Mouse (Mus musculus) ES-E14 (cell line): ENCODE data around the gene Aco2. TPM values are rescaled to one million over a fixed set of nuclear protein-coding genes. Genes with fewer than 3 reads are reported as not detected.
A peak's percentile ranks its signal among the peaks of the same experiment; 100 is the strongest.

Experiments used
- DNase-seq: peaks from one replicate; pipeline ENCODE4 v3.0.0-alpha.2; 2013; ENCODE audit warnings: low read depth, low spot score
- H3K27ac ChIP-seq: 2 replicates; pipeline ENCODE4 v1.5.1; 2012; ENCODE audit warnings: low read depth, mild to moderate bottlenecking, low read length, moderate library complexity, mixed read lengths; ENCODE audit not compliant: poor library complexity, insufficient read depth, severe bottlenecking
- H3K36me3 ChIP-seq: 2 replicates; pipeline ENCODE4 v1.6.1; 2012; ENCODE audit warnings: mild to moderate bottlenecking, low read length, moderate library complexity, mixed read lengths; ENCODE audit not compliant: control insufficient read depth, poor library complexity, insufficient read depth, severe bottlenecking
- H3K4me1 ChIP-seq, 2 experiments: fragments of 150-350 bp in 1 of 2; sonication (generic) in 1 of 2; 2 replicates each; pipeline ENCODE4 v1.6.1; 2012; ENCODE audit warnings: low read length in 2 of 2, mild to moderate bottlenecking in 1 of 2, mixed read lengths in 1 of 2; ENCODE audit not compliant: control insufficient read depth in 2 of 2, insufficient read depth in 2 of 2, poor library complexity in 1 of 2
- H3K4me3 ChIP-seq, 2 experiments: fragments of 150-350 bp in 1 of 2; sonication (generic) in 1 of 2; 2 replicates each; pipeline ENCODE4 v1.5.1; 2012; ENCODE audit warnings: low read length in 2 of 2, low read depth in 1 of 2, mild to moderate bottlenecking in 1 of 2, mixed read lengths in 1 of 2; ENCODE audit not compliant: insufficient read depth in 1 of 2, poor library complexity in 1 of 2, severe bottlenecking in 1 of 2
- H3K9ac ChIP-seq: 2 replicates; pipeline ENCODE4 v1.6.1; 2012; ENCODE audit warnings: low read depth, mild to moderate bottlenecking, low read length, mixed read lengths; ENCODE audit not compliant: poor library complexity, insufficient read depth, severe bottlenecking
- H3K9me3 ChIP-seq: fragments of 150-350 bp; sonication (generic); 2 replicates; pipeline ENCODE4 v1.6.1; 2012; ENCODE audit warnings: low read depth, mild to moderate bottlenecking, low read length; ENCODE audit not compliant: control insufficient read depth, insufficient read depth
- CHD2 ChIP-seq: IDR thresholded peaks from 2 replicates; pipeline ENCODE4 v1.6.1; 2014; ENCODE audit warnings: mild to moderate bottlenecking, low read depth, low read length, inconsistent platforms
- HCFC1 ChIP-seq: IDR thresholded peaks from 2 replicates; pipeline ENCODE4 v1.6.1; 2012; ENCODE audit warnings: low read length, inconsistent platforms, borderline replicate concordance; ENCODE audit not compliant: insufficient read depth
- MAFK ChIP-seq: IDR thresholded peaks from 2 replicates; pipeline ENCODE4 v1.6.1; 2014; ENCODE audit warnings: mild to moderate bottlenecking, low read depth, low read length, inconsistent platforms; ENCODE audit not compliant: insufficient read depth
- ZC3H11A ChIP-seq: IDR thresholded peaks from 2 replicates; pipeline ENCODE4 v1.6.1; 2012; ENCODE audit warnings: low read depth, mild to moderate bottlenecking, inconsistent platforms, low read length, borderline replicate concordance
- ZNF384 ChIP-seq: IDR thresholded peaks from 2 replicates; pipeline ENCODE4 v1.6.1; 2012; ENCODE audit warnings: low read depth, low read length, inconsistent platforms
- in situ Hi-C, 2 experiments: fragments of 600-800 bp; cut with MboI; formaldehyde crosslinking; loops; one replicate each; pipeline ENCODE4 v1.15.1; 2025; ENCODE audit warnings: low sequenced_read_pairs in 2 of 2, inconsistent platforms in 1 of 2; ENCODE audit not compliant: unreplicated experiment in 2 of 2
- total RNA-seq: library from RNA; depleted of rRNA; stranded (reverse); fragments of 300-350 nt; gene quantifications from 2 replicates; pipeline ENCODE4 v1.2.3, GENCODE M21; 2012; rRNA removed

Aco2 gene
- total RNA-seq, 1 experiment, result 444 TPM

- no peak overlapping the region for H3K27ac ChIP-seq
Measured at GRCm38 (mm10) chr15:81964262-81964661, 92.2 kb downstream of the Aco2 start.

More at GRCm38 (mm10) chr15:81964262-81964661, 92.2 kb downstream of the Aco2 start:
- Histone ChIP-seq H3K4me1 (peaks cover 7 to 16% of the 10 kb centered on the region in 2 experiments; a peak in 3 of 4 replicates), H3K9me3 (no peaks in the 10 kb centered on the region), H3K4me3 (no peak overlapping the region), H3K36me3 (no peaks in the 10 kb centered on the region), H3K9ac (no peak overlapping the region)
- TF ChIP-seq MAFK, result no peak
- 0 out of 2 replicates have a peak, but pooled peaks have one; percentile 29 for TF ChIP-seq ZNF384
- no peak for TF ChIP-seq CHD2
- TF ChIP-seq HCFC1, result no peak
- TF ChIP-seq ZC3H11A, result no peak
- DNase-seq, result no peak
- in situ Hi-C loops, result no loop called here

Other genes with a start within 250 kb of the Aco2 start
- gene L3mbtl2, start 208.4 kb upstream of the Aco2 start, total RNA-seq, result 111 and 119 TPM in 2 replicates
- gene Chadl, start 175.0 kb upstream of the Aco2 start, total RNA-seq, result 0.98 and 1.6 TPM in 2 replicates
- gene Zc3h7b, start 127.3 kb upstream of the Aco2 start, total RNA-seq, result 19.0 and 22.5 TPM in 2 replicates
- gene Rangap1, start 126.8 kb upstream of the Aco2 start, total RNA-seq, result 148 and 178 TPM in 2 replicates
- 20.9 and 25.2 TPM in 2 replicates for gene Tef, start 69.9 kb upstream of the Aco2 start, total RNA-seq
- 16.7 and 20.9 TPM in 2 replicates for gene Tob2, start 13.5 kb upstream of the Aco2 start, total RNA-seq
- 112 and 157 TPM in 2 replicates for gene Phf5a, start 398 bp upstream of the Aco2 start, total RNA-seq
- gene Polr3h, start 53.9 kb downstream of the Aco2 start, total RNA-seq, result 72.4 and 83.7 TPM in 2 replicates
- 1.2 TPM in 2 replicates for gene Csdc2, start 64.5 kb downstream of the Aco2 start, total RNA-seq
- gene Pmm1, start 88.6 kb downstream of the Aco2 start, total RNA-seq, result 299 and 342 TPM in 2 replicates
- gene 1700029P11Rik, start 108.2 kb downstream of the Aco2 start, total RNA-seq, result 29.9 and 41.1 TPM in 2 replicates
- 69.1 and 84.6 TPM in 2 replicates for gene Xrcc6, start 115.5 kb downstream of the Aco2 start, total RNA-seq
- gene Desi1, start 161.6 kb downstream of the Aco2 start, total RNA-seq, result 8.8 and 15.9 TPM in 2 replicates
- gene Snu13, start 175.3 kb downstream of the Aco2 start, total RNA-seq, result 212 and 293 TPM in 2 replicates
- gene 4930407I10Rik, start 186.8 kb downstream of the Aco2 start, total RNA-seq, result not detected in 2 replicates
- 0.40 and 0.42 TPM in 2 replicates for gene Mei1, start 197.7 kb downstream of the Aco2 start, total RNA-seq